Mouse (Mus musculus): ENCODE results near the gene Meltf. TPM values are rescaled to one million over a fixed set of nuclear protein-coding genes. Genes with fewer than 3 reads are reported as not detected.

Meltf gene
- polyA plus RNA-seq, 1 experiment from 2014 or later = 568 TPM

DNA sequence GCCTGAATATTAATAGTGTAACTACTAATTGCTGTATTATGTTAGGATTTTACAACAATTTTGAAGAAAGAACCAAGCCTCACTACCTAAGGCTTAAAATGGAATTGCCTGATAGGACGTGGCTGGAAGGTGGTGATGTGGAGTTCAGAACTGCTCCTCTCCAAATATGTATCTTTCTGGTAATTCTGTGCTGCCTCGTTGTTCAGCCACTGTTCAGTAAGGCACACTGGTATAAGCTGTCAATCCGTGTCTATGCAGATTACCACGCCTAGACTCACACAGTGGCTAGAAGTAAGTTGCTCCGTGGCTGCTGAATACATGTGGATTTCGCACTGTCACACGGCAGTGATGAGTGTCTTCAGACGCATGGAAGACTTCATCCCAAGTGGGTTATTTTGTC is 4.9 kb upstream of the Meltf start:
- Histone ChIP-seq H3K27me3 (replicated peaks; ENCODE audit: control insufficient read depth, insufficient read depth, low read length) (no peaks in the 10 kb centered on the region), H3K9me3 (ENCODE audit: control insufficient read depth) (no peaks in the 10 kb centered on the region), H3K27ac (ENCODE audit: low read depth, low read length) (no peak overlapping the region), H3K4me1 (replicated peaks; ENCODE audit: control insufficient read depth, insufficient read depth, low read length) (no peaks in the 10 kb centered on the region), H3K4me3 (ENCODE audit: low read depth, low read length) (no peak overlapping the region), H3K9ac (ENCODE audit: low read depth, low read length) (no peak overlapping the region), H3K4me2 (replicated peaks; ENCODE audit: low read depth) (no peak overlapping the region), H3K36me3 (ENCODE audit: control insufficient read depth, insufficient read depth) (peaks cover 28% of the 10 kb centered on the region)
- TF ChIP-seq CTCF (IDR thresholded peaks at IDR 0.05; ENCODE audit: low read depth) = no peak
- WGBS = 92% methylated on average over 8 of the region's 8 CpGs
- no peak for ATAC-seq

DNA sequence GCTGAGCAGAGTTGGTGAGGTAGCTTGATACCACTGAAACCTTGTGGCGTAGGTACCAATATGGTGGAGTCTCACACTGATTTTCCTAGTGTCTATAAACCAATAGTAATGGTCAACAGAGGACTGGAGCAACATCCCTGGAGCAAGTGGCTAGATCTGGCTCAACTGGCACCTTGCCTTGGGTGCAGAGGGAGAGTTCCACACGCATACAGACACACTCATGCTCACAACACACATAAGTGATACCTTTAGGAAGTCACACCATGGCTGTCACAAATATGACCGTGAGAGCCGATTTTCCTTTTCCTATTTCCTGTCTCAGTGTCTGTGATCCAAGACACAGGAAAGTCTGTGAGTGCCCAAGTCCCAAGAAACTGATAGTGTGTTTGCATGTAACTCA is 3.2 kb upstream of the Meltf start:
- no peak for TF ChIP-seq CTCF (IDR thresholded peaks at IDR 0.05; ENCODE audit: low read depth)

DNA sequence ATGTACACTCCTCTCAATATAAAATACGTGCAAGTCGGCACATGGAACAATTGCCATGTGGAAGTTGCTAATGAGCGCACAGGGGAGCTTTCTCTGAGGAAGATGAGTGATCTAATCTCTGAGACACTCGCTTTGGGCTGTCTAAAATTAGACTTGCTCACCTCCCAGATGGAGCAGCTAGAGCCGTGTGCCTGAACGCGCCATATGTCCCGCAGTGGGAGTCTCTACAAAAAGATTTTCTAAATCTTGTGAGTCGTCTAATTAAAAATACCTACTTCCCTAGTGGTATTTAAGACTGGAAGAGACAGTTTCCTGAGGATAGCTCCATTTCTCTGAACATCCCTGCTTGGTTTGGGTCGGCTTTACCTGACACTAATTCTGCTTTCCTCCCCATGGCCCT is 2.2 kb upstream of the Meltf start:
- Histone ChIP-seq H3K36me3 (ENCODE audit: control insufficient read depth, insufficient read depth) (peaks cover 16% of the 10 kb centered on the region), H3K9me3 (ENCODE audit: control insufficient read depth) (no peaks in the 10 kb centered on the region), H3K27me3 (replicated peaks; ENCODE audit: control insufficient read depth, insufficient read depth, low read length) (no peaks in the 10 kb centered on the region), H3K4me2 (replicated peaks; ENCODE audit: low read depth) (no peak overlapping the region), H3K27ac (ENCODE audit: low read depth, low read length) (no peak overlapping the region), H3K9ac (ENCODE audit: low read depth, low read length) (no peak overlapping the region), H3K4me3 (ENCODE audit: low read depth, low read length) (no peak overlapping the region), H3K4me1 (replicated peaks; ENCODE audit: control insufficient read depth, insufficient read depth, low read length) (no peaks in the 10 kb centered on the region; the same call in 1 of the 2 replicates)
- TF ChIP-seq CTCF (IDR thresholded peaks at IDR 0.05; ENCODE audit: low read depth) = no peak
- WGBS = 77% methylated on average over 10 of the region's 10 CpGs
- no peak for ATAC-seq

More for the DNA sequence above, 3.2 kb upstream of the Meltf start:
- no peak for ATAC-seq
- H3K27me3 ChIP-seq (replicated peaks; ENCODE audit: control insufficient read depth, insufficient read depth, low read length) = no peaks in the 10 kb centered on the region
- WGBS = 91% methylated on average over 4 of the region's 4 CpGs
- H3K9ac ChIP-seq (ENCODE audit: low read depth, low read length) = no peak overlapping the region
- H3K27ac ChIP-seq (ENCODE audit: low read depth, low read length) = no peak overlapping the region
- H3K4me2 ChIP-seq (replicated peaks; ENCODE audit: low read depth) = no peak overlapping the region
- H3K4me1 ChIP-seq (replicated peaks; ENCODE audit: control insufficient read depth, insufficient read depth, low read length) = no peaks in the 10 kb centered on the region; the same call in 1 of the 2 replicates
- H3K9me3 ChIP-seq (ENCODE audit: control insufficient read depth) = no peaks in the 10 kb centered on the region
- no peak overlapping the region for H3K4me3 ChIP-seq (ENCODE audit: low read depth, low read length)
- peaks cover 16% of the 10 kb centered on the region for H3K36me3 ChIP-seq (ENCODE audit: control insufficient read depth, insufficient read depth)

DNA sequence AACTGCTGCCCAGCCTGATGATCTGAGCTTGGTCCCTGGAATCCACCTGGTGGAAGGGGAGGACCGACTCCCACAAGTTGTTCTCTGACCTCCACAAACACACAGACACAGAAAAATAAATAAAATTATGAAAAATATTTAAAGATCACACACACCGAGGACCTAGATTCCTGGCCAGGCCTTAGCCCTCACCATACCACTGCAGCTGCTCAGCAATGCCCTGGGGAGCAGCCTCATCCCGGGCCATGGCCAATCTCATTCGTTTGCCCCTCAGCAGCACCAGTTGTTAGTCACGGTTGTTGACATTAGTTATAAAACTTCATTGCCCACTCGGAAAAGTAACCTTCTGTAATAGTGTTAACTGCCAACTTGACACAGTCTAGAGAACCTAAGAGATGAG is 558 bp upstream of the Meltf start:
- Histone ChIP-seq H3K4me2 (replicated peaks; ENCODE audit: low read depth) (no peak overlapping the region), H3K4me1 (replicated peaks; ENCODE audit: control insufficient read depth, insufficient read depth, low read length) (no peaks in the 10 kb centered on the region; the same call in 1 of the 2 replicates), H3K36me3 (ENCODE audit: control insufficient read depth, insufficient read depth) (peaks cover 13% of the 10 kb centered on the region), H3K9me3 (ENCODE audit: control insufficient read depth) (no peaks in the 10 kb centered on the region), H3K27me3 (replicated peaks; ENCODE audit: control insufficient read depth, insufficient read depth, low read length) (no peaks in the 10 kb centered on the region), H3K4me3 (ENCODE audit: low read depth, low read length) (no peak overlapping the region), H3K27ac (ENCODE audit: low read depth, low read length) (no peak overlapping the region), H3K9ac (ENCODE audit: low read depth, low read length) (no peak overlapping the region)
- WGBS = 47% methylated on average over 6 of the region's 6 CpGs
- no peak for ATAC-seq
- TF ChIP-seq CTCF (IDR thresholded peaks at IDR 0.05; ENCODE audit: low read depth) = no peak

GRCm38 (mm10) chr16:31880146-31880840 is 1.7 kb downstream of the Meltf start:
- no peaks in the 10 kb centered on the region for H3K27me3 ChIP-seq (replicated peaks; ENCODE audit: control insufficient read depth, insufficient read depth, low read length)
- peak overlapping the region; percentile 36 for H3K4me3 ChIP-seq (ENCODE audit: low read depth, low read length)
- H3K4me1 ChIP-seq (replicated peaks; ENCODE audit: control insufficient read depth, insufficient read depth, low read length) = no peaks in the 10 kb centered on the region; the same call in 1 of the 2 replicates
- 0 out of 2 replicates have a peak overlapping the region, but pooled peaks have one; percentile 11 for H3K9ac ChIP-seq (ENCODE audit: low read depth, low read length)
- WGBS = 85% methylated on average over 8 of the region's 8 CpGs
- TF ChIP-seq CTCF (IDR thresholded peaks at IDR 0.05; ENCODE audit: low read depth) = no peak
- no peaks in the 10 kb centered on the region for H3K36me3 ChIP-seq (ENCODE audit: control insufficient read depth, insufficient read depth)
- peak overlapping the region; percentile 28 for H3K27ac ChIP-seq (ENCODE audit: low read depth, low read length)
- no peak for ATAC-seq
- peak overlapping the region; percentile 60 for H3K4me2 ChIP-seq (replicated peaks; ENCODE audit: low read depth)
- no peaks in the 10 kb centered on the region for H3K9me3 ChIP-seq (ENCODE audit: control insufficient read depth)

GRCm38 (mm10) chr16:31882381-31882908 is 3.8 kb downstream of the Meltf start:
- 61% methylated on average over 9 of the region's 9 CpGs for WGBS
- Histone ChIP-seq H3K9ac (ENCODE audit: low read depth, low read length) (no peak overlapping the region), H3K4me2 (replicated peaks; ENCODE audit: low read depth) (peak overlapping the region; percentile 60), H3K4me1 (replicated peaks; ENCODE audit: control insufficient read depth, insufficient read depth, low read length) (no peaks in the 10 kb centered on the region; the same call in 1 of the 2 replicates), H3K9me3 (ENCODE audit: control insufficient read depth) (no peaks in the 10 kb centered on the region), H3K36me3 (ENCODE audit: control insufficient read depth, insufficient read depth) (no peaks in the 10 kb centered on the region; the same call in 1 of the 2 replicates), H3K27ac (ENCODE audit: low read depth, low read length) (peak overlapping the region; percentile 62), H3K4me3 (ENCODE audit: low read depth, low read length) (no peak overlapping the region), H3K27me3 (replicated peaks; ENCODE audit: control insufficient read depth, insufficient read depth, low read length) (no peaks in the 10 kb centered on the region)
- no peak for TF ChIP-seq CTCF (IDR thresholded peaks at IDR 0.05; ENCODE audit: low read depth)
- peak; percentile 14; the same call in 1 of the 2 replicates for ATAC-seq

Measured in intestine, postnatal 0 days (tissue).